Mouse (Mus musculus) duodenum, adult 2 months (tissue): Measurements from ENCODE around the gene Pkd1l2. TPM values are rescaled to one million over a fixed set of nuclear protein-coding genes. Genes with fewer than 3 reads are reported as not detected.

Experiments
- polyA plus RNA-seq: library from polyadenylated mRNA; depleted of rRNA; stranded (reverse); fragments of >200 nt; gene quantifications from 2 replicates; pipeline ENCODE4 v1.2.3, GENCODE M21; 2012; ENCODE audit warnings: low replicate concordance; rRNA removed

Gene Pkd1l2
- polyA plus RNA-seq, result 0.04 TPM in 1 of 2 replicates, not detected in the other

DNA sequence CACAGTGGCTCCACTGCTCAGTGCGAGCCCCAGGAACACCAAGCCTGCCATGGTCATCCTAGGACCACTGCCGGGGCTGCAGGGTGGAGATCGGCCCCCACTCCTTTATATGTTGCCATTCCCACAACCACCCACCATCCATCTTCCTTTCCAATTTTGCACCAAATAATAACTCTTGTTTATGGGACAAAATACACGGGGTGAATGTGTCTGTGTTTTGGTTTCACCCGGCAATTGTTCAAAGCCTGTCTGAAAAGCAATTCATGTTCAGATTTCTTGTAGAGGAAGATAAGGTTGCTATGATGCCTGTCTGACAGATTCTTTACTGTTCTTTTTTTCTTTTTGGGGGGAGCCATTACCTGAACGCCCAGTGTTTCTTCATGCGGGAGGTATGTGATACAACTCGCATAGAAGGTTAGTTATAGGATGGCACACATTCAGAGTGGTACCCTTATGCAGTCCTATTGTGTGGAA, at the start of gene Pkd1l2:
Gene Pkd1l2 (minus strand): TSS at position 51 of the 474 bp plus-strand sequence.

DNA sequence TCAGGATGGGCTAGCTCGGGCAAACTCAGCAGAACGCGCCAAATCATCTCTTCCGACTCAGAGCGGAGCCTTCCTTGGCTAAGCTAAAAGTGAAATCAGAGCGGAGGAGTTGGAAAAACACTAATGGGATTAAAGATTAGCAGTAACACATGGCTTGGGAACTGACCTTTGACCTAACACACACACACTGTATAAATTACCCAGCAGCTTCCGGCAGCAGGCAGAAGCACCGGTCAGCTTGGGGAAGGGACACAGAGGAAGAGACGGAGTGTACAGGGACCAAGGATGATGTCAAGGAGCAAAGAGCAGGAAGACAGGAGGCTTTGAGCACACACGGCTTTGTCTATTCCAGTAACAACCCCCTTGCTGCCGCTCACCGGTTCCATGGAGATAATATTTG, 13.4 kb upstream of the Pkd1l2 start, which contains the start of gene Bco1:
Gene Bco1 (plus strand): TSS at position 208 of the 400 bp plus-strand sequence.

DNA sequence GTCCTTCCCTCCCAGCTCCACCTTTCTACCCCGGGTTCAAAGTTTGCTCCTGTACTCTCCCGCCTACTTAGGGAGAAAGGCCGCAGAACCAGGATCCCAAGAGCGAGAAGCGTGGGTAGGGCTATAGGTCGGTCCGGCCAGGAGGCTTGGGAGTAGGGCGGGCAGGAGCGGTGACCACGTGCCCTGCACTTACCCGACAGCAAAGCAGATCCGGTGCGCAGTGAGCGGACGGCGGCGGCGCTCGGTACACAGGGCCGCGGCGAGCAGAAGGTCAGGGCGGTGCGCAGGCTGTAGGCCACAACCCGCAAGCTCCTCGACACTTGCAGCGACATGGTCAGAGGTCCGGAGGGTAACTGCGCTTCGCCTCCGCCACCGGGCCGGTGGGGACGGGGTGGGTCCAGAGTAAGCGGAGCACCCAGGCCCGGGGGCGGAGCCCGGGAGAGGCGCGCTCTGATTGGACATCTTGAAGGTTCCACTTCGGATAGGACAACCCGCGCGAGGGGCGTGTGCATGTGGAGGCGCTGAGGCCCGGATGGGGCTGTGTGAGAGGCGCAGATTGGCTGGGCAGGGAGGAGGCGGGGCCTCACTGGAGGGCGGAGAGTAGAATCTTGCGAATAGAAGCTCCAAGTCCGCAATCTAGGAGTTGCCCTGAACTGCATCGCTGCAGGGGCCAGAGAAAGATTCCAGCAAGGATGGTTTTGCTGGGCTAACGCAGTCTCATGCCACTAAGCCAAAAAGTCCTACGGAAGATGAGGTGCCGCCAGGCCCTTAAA, 89.0 kb downstream of the Pkd1l2 start, which contains the start of gene Gcsh:
Gene Gcsh (minus strand): TSS at position 443 of the 773 bp plus-strand sequence.

DNA sequence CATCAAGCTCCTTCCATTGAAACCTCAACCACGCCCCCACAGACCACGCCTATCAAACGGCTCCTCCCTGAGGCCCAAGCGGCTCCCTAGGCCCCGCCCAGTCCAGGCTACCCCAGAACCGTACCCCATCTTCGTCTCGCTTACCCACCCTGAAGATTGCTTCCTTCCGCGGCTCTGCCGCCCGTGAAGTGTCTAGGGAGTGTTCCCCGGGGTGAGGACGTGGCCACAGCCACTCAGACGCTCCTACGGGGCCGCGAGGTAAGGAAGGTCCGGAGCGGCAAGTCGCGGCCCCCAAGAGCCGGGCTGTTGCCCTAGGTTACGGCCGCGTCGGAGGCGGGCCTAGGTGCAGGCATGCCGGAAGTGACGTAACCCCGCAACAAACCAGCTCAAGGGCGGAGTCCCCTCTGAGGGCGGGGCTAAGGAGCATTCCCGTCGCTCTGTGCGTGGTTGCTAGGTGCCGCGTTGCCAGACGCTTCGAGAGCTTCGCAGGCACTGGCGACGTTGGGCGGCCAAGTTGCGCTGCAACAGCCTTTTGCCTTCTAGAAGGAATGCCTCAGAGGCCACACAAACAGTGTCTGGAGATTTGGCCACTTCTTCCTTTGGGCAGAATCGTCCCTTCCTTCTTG, 103.5 kb downstream of the Pkd1l2 start, which contains the start of gene 1700030J22Rik:
Gene 1700030J22Rik (minus strand): TSS at position 329 of the 626 bp plus-strand sequence.

Other genes starting within 250 kb of the Pkd1l2 start
- 3.1 and 3.2 TPM in 2 replicates for gene Cmc2, start 161.0 kb downstream of the Pkd1l2 start, polyA plus RNA-seq
- gene Cenpn, start 160.7 kb downstream of the Pkd1l2 start, polyA plus RNA-seq, result 1.1 and 2.2 TPM in 2 replicates
- gene Atmin, start 139.1 kb downstream of the Pkd1l2 start, polyA plus RNA-seq, result 6.0 and 6.7 TPM in 2 replicates
- gene 1700030J22Rik, start 103.5 kb downstream of the Pkd1l2 start, polyA plus RNA-seq, result 0.09 and 0.18 TPM in 2 replicates
- 11.1 and 12.3 TPM in 2 replicates for gene Gcsh, start 88.9 kb downstream of the Pkd1l2 start, polyA plus RNA-seq
- 0.55 and 8.4 TPM in 2 replicates for gene Bco1, start 13.4 kb upstream of the Pkd1l2 start, polyA plus RNA-seq
- gene Gan, start 75.7 kb upstream of the Pkd1l2 start, polyA plus RNA-seq, result 2.3 and 3.9 TPM in 2 replicates
- gene Cmip, start 174.6 kb upstream of the Pkd1l2 start, polyA plus RNA-seq, result 62.3 and 73.2 TPM in 2 replicates